Mouse (Mus musculus): Measurements from ENCODE around the gene Cd9.
A peak's percentile ranks its signal among the peaks of the same experiment; 100 is the strongest.

Gene Cd9

GRCm38 (mm10) chr6:125494092-125494871 lies at the start of gene Cd9:
Gene Cd9 (minus strand): TSS chr6:125494791.
- DNase-seq (ENCODE audit: low read depth), result peak; percentile 86

DNA sequence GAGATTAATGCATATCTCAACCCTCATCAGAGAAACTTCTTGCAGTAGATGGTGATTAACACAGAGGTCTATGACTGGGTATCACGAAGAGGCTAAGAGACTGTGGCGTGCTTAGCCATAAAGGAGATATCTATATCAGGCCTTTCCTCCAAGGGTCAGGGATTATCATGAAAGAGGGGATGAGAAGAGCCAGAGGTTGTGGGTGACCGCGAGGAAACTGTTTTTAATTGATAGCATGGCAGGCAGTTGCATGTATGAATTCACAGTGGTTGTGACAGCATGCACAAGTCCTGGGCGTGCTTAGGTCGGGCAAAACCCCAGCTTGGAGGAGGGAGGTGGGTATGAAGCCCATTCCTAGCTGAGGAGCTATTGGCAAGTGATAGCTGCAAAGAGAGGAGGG lies 46.7 kb upstream of the Cd9 start:
- peak; percentile 87 for DNase-seq (ENCODE audit: low read depth)

DNA sequence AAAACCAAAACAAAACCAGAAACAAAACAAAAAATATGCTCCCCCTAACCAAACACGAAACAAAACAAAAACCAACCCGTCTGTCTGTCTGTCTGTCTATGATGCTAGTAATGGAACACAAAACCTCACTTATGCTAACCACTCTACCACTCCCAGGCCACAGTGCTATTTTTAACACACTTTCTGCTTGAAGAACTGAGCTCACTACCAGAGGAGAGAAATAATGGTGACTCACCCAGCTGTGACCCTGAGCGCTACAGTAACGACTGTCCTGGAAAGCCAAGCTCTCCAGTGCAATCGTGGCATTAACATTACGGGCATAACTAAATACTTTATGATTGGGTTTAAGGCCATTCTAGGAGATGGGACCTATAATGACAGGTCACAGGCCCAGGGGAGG lies 46.2 kb upstream of the Cd9 start:
- peak; percentile 91 for DNase-seq (ENCODE audit: low read depth)

DNA sequence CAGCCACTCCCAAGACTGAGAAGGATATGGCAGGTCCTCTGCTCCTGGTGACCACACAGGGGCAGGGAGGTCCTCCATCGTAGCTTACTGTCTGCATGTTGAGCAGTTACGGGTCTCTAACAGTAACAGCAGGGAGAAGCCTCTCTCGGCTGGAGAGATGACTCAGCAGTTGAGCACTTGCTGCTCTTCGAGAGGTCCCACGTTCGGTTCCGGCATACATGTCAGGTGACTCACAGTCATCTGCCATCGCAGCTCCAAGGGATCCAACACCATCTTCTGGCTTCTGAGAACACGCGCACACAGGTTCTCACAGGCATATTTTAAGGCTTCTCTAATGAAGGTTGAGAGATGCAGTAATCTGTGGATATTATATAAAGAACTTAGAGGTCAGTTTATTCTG lies 45.6 kb upstream of the Cd9 start:
- peak; percentile 91 for DNase-seq (ENCODE audit: low read depth)

GRCm38 (mm10) chr6:125539423-125539822 lies 44.8 kb upstream of the Cd9 start:
- DNase-seq (ENCODE audit: low read depth), result peak; percentile 42

DNA sequence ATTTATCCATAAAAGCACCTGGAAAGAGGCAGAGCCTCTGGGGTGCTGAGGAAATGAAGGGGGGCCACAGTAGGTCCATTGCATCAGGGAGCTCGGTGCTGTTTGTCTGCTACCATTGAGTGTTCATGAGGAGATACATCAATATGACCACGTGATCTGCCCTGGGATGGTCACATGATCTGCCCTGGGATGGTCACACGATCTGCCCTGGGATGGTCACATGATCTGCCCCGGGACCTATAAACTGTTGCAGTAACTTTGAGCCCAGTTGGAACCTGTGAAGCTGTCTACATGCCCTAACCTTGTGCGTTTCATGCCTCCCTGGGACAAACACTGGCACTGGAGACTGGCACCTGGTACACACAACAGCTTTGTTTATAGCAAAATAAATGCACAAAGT lies 43.9 kb upstream of the Cd9 start:
- no peak for DNase-seq (ENCODE audit: low read depth)

- no peak for DNase-seq (ENCODE audit: low read depth)
Observed at GRCm38 (mm10) chr6:125534990-125535389, 40.4 kb upstream of the Cd9 start.

DNA sequence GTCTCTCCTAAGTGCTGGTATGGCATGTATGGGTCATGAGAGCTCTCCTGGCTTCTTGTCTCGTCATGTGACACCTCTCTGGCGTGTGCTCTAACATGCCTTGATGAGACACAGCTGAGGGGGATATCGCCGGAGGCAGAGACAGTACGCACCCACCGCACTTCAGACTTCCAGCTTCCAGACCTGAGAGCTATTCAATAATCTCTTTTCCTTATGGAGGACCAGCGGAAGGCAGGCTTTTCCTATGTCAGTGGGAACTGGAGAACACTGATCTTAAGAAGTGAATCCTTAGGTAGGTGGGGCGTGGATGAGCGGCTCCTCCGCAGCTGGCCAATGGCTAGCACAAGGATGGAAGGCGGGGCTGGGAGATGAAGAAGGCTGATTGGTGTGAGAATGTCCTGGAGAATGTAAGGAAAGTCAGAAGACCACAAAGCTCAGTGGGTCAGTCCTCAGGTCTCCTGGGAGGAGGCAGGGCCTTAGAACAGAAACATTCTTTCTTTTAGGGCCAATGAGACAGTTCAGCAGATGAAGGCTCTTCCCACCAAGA lies 38.6 kb upstream of the Cd9 start:
- no peak for DNase-seq (ENCODE audit: low read depth)

DNA sequence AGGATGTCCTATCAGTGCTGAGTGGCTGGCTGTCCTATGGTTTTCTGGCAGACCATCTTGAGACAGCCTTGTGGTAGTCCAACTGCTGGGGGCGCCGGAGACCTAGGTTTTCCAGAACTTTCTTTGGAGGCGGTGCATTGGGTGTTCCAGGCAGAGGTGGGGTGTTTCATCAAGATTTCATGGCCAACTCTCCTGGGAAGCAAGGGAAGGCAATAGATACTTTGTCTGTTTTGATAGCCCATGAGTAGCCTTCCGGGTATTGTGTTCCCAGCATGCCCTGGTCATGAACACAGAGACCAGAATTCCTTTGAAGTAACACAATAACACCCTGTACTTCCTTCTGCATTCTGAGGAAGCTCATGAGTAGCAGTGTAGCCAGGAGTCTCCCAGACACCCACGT lies 34.9 kb upstream of the Cd9 start:
- no peak for DNase-seq (ENCODE audit: low read depth)

DNA sequence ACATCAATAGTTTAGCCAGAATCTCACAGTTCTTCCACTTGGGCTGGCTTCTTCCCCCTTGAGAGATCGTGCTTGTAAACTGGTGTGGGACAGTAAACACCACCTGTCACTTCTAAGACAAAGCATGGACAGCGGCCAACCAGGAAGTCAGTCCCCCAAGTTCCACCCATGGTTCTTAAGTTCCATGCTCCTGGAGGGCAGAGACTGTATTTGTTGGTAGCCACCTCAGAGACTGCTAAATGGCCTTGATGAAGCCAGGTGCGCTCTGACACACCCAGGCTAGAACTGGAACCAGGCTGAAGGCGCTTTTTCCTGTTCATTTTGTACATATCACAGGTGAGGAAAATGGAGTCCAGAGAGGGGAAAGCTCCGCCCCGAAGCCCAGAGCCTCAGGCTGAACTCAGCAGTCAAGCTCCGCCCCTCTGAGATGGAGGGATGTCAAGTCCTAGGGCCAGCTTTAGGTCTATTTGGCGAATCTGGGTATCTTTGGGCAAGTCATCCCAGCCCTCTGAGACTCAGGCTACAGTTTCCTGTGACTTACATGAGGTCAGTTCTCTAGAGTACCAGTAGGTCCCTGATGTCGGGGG lies 34.1 kb upstream of the Cd9 start:
- DNase-seq (ENCODE audit: low read depth), result no peak

DNA sequence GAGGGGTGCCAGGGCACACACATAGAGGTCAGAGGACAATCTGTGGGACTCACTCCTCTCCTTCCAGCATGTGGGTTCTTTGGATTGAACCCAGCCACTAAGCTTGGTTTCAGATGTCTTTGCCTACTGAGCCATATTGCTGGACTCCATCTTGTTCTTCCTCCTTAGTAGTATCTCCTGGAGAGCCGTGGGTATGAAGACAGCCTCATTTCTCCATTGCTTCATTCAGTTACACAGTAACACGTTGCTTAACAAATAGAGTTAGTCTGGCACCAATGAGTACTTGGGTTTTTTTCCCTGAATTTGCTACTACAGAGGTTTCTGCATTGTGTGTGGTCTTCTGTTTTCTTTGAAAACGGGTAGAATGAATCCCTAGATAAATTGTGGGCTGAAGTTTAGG lies 31.5 kb upstream of the Cd9 start:
- no peak for DNase-seq (ENCODE audit: low read depth)

GRCm38 (mm10) chr6:125524027-125524426 lies 29.4 kb upstream of the Cd9 start:
- no peak for DNase-seq (ENCODE audit: low read depth)

- no peak for DNase-seq (ENCODE audit: low read depth)
Observed at GRCm38 (mm10) chr6:125521558-125522193, 27.1 kb upstream of the Cd9 start.

DNA sequence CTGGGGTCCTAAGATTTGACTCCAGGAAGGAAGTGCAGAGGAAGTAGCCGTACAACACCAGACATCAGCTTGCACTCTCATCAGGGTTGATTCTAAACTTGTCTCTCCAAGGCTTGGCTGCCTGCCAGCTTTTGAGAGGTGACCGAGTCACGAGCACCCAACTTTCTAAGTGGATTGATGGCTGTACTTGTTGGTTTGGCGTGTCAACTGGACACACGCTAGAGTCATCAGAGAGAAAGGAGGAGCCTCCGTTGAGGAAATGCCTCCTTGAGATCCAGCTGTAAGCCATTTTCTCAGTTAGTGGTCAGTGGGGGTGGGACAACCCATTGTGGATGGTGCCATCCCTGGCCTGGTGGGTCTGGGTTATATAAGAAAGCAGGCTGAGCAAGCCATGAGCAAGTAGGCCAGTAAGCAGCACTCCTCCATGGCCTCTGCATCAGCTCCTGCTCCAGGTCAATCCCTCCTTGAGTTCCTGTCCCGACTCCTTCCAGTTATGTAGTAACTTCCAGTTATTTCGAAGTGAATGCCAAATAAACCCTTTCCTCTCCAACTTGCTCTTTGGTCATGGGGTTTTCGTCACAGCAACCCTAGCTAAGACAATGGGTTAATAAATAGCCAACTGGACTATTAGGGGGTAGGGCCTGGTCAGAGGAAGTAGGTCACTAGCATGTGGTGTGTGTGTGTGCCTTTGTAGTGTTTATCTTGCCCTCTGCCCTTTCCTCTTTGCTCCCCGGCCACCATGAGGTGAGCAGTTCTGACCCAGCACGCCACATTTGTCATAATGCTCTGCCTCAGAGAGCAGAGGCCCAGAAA lies 21.1 kb upstream of the Cd9 start:
- peak; percentile 70 for DNase-seq (ENCODE audit: low read depth)

DNA sequence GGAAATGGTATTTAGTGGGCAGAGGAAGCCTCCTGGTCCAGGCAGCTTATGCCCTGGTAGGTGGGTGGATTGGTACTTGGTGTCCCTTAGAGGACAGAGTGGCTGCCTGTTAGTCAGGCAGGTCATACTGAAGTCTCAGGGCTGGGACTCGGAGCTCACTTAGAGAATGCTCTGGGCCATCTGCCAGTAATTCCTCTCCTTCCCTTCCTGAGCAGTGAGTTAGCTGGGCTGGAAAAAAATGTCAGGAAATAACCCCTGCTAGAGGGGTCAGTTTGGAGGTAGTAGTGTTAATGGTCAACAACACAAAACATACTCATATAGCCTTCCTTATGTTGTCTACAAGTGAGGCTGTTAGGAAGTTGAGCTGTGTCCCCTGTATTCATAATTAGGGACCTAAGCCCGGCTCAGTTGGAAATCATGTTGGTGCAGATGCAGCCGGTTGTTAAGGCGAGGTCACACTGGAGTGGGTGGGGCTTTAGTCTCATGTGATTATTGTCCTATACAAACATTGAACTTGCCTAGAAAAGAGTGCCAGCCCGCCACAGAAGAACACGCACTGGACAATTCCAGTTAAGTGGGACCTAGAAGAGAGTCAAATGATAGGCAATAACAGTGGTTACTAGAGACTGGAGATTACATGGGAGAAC lies 18.5 kb upstream of the Cd9 start:
- DNase-seq (ENCODE audit: low read depth), result no peak

DNA sequence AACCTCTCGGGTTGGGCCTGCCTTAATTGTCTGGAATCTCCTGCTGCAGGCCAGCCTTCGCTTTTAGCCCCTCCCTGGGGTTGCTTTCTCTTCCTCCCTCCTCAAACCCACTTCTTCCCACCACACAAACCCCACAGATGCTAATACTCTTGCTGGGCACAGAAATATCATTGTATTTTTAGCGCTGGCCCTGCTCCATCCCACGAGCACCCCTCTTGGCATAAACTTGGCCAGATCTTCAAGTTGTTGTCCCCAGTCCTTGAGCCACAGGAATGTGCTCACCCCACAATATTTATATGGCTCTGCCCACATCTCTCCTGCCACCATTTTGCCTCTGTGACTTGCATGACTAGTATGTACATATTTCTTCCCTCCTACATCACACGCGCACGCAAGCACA lies 16.6 kb upstream of the Cd9 start:
- peak; percentile 66 for DNase-seq (ENCODE audit: low read depth)

- DNase-seq (ENCODE audit: low read depth), result no peak
Observed at GRCm38 (mm10) chr6:125510645-125511044, 16.1 kb upstream of the Cd9 start.

DNA sequence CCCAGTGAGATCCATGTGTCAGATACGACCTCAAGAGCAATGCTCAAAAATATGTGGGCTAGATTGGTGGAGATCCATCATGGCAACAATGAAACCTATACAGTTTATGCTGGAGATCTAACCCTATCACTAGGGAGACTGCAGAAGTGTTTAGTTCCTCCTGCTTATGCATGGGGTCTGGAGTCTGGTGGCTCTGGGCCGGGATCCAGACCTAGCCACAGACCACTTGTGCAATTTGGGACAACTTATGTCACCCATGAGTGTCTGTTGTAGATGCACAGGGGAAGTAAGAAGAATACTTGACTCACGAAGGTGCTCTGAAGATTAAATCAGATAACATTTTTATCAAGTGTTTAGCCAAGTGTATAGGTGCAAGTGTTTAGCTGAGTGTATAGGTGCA lies 15.2 kb upstream of the Cd9 start:
- peak; percentile 84 for DNase-seq (ENCODE audit: low read depth)

GRCm38 (mm10) chr6:125506427-125506826 lies 11.8 kb upstream of the Cd9 start:
- no peak for DNase-seq (ENCODE audit: low read depth)

DNA sequence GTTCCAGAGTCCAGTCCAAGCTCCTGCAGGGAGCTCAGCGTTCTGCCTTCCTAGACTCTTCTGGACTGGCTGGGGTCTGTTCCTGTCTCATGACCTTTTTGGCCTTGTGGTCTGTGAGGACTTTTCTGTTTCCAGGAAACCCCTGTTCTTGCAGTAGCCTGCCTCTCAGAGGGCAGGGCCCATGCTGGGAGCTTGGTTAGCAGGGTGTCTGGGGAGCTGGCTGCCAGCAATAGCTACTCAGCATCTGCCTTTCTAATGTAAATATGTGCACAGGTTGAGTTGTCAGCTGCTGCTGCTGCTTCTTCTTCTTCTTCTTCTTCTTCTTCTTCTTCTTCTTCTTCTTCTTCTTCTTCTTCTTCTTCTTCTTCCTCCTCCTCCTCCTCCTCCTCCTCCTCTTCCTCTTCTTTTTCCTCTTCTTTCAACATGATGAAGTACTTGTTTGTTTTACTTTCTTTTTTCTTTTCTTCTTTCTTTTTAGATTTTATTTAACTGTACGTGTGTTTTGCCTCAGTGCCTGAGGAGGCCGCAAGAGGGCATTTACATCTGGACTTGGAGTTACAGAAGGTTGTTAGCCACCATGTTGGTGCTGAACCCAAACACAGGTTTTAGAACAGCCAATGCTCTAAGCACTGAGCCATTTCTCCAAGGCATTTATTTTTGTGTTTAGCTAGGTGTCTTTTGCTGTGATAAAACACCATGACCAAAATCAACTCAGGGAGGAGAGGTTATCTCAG lies 10.2 kb upstream of the Cd9 start:
- no peak for DNase-seq (ENCODE audit: low read depth)

DNA sequence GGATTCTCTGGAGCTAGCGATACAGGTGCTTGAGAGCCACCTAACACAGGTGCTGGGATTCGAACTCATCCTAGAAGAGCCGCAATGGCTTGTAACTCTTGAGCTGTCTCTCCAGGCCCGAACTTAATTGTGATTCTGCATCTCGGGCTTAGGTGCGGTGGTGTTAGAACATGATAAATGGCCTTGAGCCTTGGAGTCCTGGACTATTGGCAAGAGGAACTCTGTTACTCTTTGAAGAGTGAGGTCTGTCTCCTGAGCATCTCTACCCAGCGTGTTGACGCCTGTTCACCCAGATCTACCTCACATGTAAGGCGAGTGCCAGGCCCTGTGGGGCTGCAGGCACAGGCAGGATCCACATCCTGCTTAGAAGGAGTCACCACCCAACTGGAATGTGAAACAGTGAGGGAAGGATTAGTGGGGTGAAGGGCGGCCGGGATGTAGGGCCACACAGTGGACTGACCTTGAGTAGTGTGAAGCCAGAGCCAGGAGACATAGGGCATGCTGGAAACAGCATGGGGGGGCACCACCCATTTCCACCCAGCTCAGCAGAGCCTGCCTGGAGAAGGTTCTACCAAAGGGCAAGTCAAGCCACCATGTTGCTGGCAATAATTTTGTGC lies 8.7 kb upstream of the Cd9 start:
- DNase-seq (ENCODE audit: low read depth), result no peak

Measured in 416B (cell line).